Mouse (Mus musculus) spleen, adult 2 months (tissue): ENCODE measurements around the gene Ubald2.

ENCODE experiments used
- CTCF ChIP-seq: fragments of 200-500 bp; IDR thresholded peaks from 2 replicates; pipeline ENCODE4 v1.5.1; 2011; ENCODE audit warnings: mild to moderate bottlenecking, inconsistent platforms; ENCODE audit not compliant: insufficient read depth, insufficient read length, insufficient replicate concordance; ENCODE audit errors: extremely low read depth
- POLR2A ChIP-seq: fragments of 200-500 bp; IDR thresholded peaks from 2 replicates; pipeline ENCODE4 v1.6.1; 2011; ENCODE audit warnings: low read depth, low read length, inconsistent platforms

DNA sequence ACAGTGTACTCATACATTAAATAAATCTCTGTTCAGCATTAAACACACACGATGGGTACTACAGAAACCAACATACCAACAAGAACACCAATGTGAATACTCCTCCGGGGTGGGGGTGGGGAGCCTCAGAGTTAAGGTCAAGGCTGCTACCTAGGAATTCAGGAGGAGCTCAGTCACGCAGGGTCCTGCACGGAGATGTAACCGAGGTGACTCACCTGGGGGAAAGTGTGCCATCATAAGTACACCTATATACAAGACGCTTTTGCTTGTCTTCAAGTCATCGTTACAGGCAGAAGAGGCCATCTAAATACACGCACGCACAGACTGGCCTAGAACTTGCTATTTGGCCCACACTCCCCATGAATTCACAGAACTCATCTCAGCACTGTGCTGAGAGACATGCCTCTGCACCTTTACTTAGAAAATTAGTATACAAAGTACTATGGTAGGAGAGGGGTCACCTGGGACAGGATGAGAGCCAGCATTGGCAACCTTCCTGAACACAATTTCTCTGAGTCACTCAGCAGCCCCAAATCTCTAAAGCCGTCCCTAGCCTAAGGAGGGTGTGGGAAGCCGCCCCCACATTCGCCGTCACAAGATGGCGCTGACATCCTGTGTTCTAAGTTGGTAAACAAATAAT is 44.9 kb upstream of the Ubald2 start:
- no peak for TF ChIP-seq CTCF
- TF ChIP-seq POLR2A, result no peak
